Mouse (Mus musculus): ENCODE data around the gene Rab43.

Gene Rab43

DNA sequence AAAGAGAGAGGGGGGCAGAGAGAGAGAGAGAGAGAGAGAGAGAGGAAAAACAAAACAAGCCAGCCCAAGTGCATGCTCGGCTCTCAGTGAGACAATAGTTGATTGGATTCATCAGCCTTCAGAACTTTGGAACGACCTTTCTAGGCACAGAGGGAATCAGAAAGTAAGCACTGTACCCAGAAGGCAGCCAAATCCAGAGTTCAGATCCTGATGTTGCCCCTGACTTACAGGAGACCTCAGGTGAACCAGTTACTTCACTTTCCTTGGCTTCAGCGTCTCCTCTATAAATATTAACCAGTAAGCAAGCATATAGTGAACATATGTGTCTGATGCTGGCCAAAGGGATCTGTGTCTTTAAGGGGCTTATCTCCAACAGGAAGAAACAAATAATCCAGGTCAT is 3.4 kb downstream of the Rab43 start:
- no peak for DNase-seq

DNA sequence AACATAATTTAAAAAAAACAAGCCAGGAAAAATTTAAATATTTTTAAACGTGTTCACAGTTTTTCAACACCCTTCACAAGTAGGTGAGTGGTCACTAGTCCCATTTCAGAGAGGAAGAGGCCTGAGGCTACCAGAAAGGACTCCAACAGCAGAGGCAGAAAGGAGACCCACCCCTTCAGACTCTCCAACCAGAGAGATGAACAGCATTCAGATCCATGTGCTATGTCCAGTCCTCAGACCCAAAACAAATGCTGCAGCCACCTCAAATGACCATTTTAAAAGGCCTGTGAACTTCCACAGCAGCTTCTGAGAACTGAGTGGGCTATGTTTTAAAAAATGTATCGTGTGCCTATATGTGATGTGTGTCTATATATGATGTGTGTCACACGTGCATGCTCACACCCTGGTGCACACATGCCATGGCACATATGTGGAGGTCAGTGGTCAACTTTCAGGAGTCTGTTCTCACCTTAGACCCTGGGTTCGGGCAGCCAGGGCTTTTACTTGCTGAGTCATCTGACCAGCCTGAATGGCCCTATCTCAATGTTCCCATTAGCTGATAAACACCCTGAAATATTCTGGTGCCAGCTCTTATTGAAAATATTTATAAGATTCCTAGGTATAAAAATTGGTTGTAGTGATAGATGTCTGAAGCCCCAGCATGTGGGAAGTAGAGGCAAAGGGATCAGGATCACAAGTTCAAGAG is 4.1 kb downstream of the Rab43 start:
- DNase-seq: no peak

DNA sequence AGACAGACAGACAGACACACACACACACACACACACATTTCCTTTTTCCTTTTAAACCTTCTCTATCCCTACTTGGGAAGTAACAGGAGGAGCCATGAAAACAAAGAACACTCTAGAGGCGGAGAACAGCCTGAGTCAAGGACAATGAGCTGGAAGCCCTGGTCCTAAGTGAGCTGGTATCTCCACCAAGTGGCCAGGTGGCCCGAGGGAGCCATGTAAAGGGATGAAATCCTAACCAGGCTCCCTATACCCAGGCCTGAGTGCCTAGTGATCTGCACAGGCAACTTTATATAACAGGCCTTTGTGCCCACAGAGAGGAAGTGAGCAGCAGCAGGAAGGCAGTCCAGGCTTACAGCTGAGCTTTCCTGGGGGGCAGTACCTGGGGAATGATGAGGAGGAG is 5.1 kb downstream of the Rab43 start:
- no peak for DNase-seq

DNA sequence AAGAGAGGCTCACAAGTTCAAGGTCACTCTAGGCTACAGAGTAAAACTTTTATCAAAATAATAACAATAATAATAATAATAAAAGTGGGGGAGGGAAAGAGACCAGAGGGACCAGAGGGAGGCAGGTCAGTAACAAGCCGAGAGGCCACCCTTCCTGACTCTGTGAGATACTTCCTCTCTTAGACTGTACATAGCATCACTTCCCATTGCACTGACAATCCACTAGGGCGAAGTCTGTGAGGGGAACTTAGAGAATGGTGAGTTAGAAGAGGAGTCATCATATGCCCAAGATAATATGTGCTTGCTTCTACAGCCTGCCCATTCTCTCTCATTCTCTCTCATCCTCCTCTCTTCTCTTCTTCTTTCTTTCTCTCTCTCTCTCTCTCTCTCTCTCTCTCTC is 5.9 kb downstream of the Rab43 start:
- DNase-seq: no peak

DNA sequence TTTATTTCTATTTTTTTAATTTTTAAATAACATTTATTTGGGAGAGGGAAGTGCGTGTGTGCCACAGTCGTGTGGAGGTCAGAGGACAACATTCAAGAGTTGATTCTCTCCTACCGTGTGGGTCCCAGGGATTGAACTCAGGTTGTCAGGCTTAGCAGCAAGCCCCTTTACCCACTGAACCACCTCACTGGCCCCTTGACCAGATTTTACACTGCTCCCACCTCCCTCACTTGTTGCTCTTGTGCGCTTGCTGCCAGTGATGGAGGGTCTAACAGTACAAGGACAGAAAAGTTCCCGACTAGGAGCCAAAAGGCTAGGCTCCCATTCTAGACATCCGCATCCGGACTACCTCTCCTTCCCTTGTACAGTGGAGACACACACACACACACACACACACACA is 6.5 kb downstream of the Rab43 start:
- no peak for DNase-seq

DNA sequence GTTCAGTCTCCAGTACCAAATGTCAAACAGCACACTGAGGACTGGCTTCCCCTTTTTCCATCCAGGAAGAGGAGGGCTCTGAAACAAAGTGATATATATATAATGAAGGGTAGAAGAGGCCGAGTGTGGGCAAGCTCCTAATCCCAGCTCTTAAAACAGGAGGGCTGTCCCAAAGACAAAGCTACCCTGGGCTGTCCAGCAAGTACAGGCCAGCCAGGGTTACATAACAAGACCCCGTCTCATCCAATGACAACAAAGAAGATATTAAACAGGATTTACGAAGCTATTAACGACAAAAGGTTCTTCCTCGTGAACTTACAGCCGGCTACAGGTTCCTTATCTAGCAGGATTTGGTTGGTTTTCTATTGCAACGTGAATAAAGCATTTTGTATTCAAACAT is 7.1 kb downstream of the Rab43 start:
- DNase-seq: no peak

DNA sequence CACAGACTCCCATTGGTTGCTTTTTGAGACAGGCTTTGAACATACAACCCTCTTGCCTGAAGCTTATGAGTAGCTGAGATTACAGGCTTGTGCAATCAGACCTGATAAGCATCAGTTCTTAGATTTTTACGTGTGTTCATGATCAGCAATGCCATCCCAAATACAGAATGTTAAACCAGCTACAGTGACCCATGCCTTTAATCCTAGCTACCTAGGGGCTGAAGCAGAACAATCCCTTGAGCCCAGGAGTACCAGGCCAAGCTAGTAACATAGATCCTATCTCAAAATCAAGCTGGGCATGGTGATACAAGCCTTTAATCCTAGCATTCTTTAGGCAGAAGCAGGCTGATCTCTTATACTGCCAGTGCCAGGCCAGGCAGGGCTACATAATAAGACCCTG is 7.9 kb downstream of the Rab43 start:
- no peak for DNase-seq

DNA sequence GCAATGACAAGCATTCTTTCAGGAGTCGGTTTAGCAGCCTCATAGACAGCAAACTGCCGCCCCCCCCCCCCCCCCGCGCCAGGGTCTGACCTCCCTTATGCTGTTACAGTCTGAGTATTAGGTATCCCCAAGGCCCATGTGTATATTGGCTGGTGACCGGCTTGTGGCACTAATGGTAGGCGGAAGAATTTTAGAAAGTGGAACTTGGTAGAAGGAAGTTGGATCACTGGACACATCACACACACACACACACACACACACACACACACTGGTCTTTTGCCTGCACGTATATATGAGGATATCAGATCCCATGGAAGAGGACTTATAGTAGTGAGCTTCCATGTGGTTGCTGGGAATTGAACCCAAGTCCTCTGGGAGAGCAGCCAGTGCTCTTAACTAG is 9.5 kb downstream of the Rab43 start:
- DNase-seq: no peak

DNA sequence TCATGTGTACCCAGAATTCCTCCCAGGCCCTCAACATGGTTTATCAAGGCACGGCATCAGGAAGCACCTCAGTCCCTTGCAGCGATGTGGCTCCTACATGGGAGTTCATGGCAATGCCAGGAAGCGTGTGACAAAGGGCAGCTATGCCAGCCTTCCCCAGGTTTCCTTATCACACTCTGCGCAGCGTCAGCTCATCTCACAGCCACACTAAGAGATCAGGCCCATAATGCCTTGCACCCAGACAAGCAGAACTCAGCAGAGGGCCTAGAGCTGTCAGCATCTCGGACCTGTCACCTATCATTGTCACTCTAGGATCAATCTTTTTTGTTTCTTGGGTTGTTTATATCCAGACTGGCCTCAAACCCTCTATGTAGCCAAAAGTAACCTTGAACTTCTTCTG is 12.4 kb downstream of the Rab43 start:
- no peak for DNase-seq

DNA sequence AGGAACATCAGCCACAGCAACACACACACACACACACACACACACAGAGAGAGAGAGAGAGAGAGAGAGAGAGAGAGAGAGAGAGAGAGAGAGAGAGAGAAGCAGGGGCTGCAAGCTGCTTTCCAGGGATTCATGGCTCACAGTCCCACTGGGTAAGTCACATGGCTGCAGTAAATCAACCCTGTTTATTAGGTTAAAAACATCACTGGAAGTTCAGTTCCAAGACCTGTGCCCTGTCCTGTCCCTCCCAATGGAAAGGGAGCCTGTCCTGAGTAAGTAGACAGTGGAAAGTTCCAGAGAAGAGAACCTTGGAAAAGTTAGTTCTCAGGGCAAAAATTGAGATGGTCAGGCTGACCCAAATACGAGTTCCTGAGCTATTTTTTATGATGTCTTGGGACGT is 14.6 kb downstream of the Rab43 start:
- DNase-seq: no peak

DNA sequence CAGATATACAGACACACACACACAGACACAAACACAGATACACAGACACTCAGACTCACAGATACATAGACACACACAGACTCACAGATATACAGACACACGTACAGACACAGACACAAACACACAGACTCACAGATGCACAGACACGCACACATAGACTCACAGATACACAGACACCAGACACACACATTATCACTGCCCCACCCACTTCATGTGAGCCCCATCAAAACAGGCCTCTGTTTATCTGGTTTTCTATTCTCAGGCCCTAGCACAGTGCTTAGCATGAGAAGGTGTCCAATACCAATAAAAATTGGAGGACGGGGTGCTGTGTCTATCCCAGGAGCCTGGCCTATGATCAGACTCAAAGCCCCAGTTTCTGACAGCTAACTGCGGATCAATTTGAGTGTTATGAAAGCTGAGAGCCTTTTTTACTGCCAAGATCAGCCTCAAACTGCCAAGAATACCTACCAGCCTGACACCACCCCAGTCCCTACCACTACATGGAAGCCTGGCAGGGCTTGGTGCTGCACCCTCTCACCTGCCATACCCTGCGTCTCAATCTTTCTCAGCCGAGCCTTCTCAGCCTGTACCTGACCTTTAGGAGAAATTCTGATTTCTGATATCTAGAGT is 15.6 kb downstream of the Rab43 start:
- DNase-seq: no peak

DNA sequence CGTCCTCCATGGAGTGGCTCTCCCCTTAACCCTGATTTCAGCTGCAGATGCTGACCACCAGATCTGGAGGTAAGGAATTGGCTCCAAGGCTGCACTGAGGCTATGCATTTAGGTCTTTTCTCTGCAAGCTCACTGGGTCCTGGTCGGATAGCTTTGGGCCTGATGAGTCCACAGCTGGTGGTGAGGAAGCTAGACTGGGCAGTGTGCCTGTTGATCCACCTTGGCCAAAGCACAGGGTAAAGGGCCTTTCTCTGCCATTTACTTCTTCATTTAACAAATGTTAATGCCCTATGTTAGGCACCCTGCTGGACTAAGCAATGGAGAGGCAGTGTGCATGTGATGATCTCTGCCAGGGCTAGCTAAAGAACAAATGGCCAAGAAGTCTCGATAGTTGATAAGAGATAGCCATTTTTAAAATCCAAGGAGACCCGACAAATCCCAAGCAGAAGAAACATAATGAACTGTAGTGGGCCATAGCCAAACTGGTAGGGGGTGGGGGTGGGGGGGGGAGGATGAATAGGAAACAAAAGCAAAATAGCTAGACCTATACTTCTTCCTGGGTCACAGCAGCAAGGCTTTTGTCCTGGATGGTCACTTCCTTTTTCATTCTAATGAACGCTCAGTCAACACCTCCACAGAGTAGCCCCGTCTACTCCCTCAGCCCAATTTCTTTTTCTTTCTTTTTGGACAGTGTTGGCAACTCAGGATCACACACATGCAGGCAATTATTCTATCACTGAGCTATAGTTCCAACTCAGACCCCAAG is 16.4 kb downstream of the Rab43 start:
- DNase-seq: peak; percentile 81

DNA sequence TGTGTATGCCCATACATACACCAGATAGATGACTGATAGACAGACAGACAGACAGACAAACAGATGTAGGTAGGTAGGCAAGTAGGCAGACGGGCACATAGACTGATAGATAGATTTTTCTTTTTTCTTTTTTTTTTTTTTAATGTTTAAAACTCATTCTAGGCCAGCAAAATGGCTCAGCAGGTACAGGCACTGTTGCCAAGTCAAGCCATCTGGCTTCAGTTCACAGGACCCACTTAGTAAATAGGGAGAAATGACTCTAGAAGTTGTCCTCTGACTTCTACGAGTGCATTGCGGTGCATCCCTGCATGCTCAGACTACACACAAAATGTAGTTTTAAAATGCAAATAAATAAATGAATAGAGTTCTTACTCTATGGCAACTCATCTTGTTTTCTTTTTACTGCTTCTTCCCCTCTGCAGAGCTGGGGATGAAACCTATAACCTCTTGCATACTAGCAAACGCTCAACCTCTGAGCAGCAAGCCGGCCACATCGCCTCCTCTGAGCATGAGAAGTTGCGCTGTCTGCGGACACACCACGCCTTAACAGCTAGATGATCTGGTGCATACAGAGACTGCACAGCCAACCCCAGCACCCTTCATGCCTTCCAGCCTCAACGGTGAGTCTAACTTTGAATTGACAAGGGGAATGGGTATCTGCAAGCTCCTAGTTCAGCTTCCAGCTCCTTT is 18.0 kb downstream of the Rab43 start:
- peak; percentile 92 for DNase-seq

DNA sequence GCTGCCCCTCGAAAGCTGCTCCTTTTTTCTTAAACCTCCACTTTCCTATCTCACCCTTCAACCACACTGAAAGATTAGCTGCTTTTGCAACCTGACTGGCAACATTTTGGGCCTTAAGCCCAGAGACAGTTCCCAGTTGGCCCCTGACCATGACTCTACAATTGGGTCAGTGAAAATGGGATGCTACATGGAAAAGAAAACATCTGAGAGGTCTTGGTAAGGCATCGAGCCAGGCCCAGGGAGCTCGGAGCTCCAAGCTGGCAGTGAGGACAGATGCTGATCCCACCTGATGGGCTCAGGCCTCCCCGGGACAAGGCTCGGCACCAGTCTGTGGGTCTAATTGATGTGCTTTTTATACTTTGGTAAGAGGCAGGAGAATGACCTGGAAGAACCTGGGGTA is 20.1 kb downstream of the Rab43 start:
- DNase-seq: peak; percentile 51

DNA sequence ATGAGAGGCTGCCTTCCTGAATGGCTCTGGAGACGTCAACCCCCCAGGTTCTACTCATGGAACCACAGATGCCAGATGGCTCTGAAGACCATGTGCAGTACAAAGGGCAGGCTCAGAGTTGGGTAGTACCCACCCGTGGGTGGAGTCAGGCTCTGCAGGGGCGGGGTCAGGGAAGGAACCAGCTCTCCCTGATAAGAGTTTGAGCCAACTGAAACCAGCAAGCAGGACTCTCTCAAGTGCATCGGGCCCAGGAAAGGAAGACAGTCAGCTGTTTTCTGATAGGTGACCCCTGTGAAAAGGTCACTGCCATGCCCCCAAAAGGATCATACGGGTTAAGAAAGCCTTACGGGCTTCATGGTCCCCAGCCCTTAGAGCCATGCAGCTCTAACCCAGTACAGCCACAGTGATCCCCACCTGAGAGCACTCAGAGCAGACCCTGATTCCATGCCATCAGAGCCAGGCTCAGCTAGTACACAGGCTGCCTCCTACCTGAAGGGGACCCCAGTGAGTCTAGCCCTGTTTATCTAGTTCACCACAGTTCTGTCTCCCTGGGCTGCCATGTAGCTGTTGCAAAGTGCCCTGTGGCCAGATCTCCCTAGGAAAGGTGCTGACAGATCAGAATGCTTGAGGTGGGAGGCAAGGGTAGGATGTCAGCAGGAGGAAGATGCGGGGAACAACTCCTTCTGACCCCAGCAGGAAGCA is 21.0 kb downstream of the Rab43 start:
- DNase-seq: peak; percentile 48

DNA sequence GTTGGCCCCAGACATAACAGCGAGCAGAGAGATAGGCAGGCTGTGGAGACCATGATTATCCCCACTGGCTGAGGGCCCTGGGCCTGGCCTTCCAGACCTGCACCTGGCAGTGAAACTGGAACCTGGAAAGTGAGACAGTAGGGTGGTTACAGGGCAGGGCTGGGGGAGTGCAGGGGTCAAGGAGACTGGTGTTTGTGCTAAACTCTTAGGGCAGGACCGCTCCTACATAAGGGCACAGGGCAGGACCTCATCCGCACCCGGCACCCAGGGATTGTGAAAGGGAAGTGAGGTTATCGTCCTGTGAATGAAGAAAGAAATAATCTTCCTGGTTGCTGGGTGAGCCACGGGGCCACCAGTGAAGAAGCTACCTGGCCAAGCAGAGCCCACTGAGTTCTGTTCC is 22.2 kb downstream of the Rab43 start:
- DNase-seq: peak; percentile 5

DNA sequence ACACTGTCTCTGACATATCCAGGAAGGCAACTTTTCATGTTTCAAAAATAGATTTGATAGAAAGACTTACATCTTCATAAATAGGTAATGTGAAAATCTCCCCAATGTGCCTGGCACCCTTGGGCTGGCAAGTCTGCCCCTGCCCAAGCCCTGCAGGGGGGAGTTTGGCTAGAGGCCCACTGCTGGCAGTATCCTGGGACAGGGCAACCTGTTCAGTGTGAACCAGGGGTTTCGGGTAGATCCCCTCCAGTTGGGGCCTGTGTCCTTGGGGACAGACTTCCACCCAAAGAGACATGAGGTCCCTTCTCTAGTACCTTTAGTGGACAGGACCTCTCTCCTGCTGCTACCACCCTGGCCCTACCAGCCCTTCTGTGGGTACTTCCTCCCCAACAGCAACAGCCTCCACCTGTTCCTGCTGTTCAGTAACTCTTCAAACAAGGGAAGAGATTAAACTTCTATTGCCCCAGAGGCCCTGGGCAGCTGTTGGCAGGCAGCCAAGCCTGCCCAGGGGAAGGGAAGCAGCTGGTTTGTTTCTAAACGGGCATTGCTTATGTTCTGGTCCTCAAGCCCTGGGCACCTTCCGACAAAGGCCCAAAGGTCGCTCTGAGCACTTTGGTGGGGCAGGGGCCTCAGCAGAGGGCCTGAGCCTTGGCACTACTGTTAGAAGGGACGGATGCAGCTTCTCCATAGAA is 22.9 kb downstream of the Rab43 start:
- peak; percentile 29 for DNase-seq

DNA sequence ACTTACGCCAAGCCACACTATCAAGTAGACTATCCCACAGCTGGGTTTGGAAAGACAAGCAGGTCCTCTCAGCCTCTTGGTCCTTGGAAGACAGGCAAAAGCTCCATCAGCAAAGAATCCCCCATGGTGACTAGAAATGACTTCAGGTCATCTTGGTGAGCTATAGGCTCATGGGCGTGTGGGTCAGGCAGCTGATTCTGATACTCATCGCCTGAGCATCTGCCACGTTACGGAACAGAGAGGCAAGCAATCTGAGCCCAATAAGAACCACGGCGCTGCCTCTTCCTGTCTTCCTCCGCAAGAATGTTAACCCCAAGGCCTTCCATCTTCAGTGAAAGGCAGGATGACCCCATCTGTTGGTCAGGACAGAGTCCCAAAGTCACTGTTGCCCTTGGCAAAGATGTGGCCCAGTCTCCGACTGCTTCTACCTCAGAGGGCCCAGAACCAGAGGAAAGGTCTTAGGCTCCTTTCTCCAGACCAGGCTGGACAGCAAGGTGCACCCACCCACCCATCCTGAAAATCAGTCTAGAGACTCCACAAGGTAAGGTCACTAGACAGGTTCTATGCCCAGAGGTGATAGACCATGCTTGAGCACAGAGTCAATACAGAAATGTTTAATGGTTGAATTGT is 23.6 kb downstream of the Rab43 start:
- DNase-seq: peak; percentile 3

DNA sequence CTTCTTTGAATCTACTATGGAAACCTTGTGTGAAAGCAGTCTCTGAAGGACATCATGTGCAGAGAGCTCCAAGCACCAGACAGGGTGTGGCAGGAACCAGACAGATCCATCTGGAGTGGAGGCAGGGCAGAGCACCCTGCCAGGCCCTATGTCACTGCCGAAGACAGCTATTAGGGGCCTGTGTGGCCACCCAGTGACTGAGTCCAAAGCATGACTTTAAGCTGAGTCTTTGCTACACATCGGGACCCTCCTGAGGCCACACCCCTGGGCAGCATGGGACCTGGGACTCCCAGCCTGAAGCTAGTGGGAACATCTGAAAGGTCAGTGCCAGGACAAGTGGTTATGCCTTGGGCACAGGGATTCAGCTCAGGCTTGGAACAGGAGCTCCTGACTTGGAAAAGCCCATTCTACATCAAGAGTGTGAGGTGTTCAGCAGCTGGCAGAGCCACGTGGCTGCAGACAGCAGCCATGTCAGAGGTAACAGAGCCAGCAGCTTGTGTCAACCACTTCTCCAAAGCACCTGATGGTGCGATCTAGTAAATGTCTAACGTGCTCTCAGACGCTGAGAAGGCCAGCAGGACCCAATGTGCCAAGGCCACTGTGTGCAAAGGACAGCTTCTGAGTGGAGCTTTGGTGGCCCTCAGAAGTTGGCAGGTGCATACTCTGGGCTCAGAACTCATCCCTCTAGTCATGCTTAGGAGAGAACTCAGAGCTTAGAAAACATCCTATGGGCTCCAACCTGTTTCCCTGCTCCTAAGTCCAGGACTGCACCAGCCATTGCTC is 24.7 kb downstream of the Rab43 start:
- DNase-seq: peak; percentile 7

DNA sequence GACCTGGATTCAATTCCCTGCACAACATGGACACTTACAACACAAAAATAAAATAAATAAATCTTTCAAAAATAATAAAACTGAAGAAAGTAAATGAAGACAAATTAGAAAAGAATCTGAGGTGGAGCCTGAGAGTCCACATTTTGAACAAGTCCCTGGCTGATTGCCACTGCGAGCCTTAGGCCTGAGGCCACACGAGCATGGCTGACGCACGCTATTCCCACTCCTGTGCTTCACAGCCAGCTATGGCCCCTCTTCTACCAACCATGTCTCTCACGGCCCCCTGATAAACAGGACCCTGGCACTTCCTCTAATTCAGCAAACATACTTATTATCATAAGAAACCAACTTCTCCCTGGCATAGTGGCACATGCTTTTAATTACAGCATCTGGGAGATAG is 25.3 kb downstream of the Rab43 start:
- peak; percentile 15 for DNase-seq

DNA sequence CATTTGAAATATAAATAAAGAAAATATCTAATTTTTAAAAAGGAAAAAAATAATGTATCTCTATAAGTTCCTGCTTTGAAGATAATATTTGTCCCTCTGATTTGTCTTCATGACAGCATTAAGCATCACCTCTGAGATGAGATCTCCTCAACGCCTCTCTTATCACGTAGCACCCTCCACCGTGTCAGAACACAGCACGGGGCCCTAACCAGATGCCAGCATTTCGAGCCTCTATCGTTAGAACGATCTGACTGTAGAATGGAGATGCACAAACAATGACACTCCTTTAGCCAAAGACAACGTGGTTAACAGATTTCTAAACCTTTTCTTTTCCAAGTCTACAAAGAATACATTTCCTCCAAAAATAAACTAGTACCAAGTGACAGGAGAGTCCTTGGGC is 27.9 kb downstream of the Rab43 start:
- no peak for DNase-seq
